Mouse (Mus musculus) hindbrain, embryonic 14.5 days (tissue): ENCODE results near the gene Agbl5. TPM values are rescaled to one million over a fixed set of nuclear protein-coding genes. Genes with fewer than 3 reads are reported as not detected.
A peak's percentile ranks its signal among the peaks of the same experiment; 100 is the strongest.

ENCODE experiments used
- ATAC-seq: fragments of 200-750 bp; cut with Nextera tagmentation; 2 replicates; pipeline ENCODE4 v1.8.0; 2017; ENCODE audit warnings: moderate number of reproducible peaks, mild to moderate bottlenecking, moderate TSS enrichment, moderate library complexity; ENCODE audit not compliant: low FRiP score
- DNase-seq: peaks from one replicate; pipeline ENCODE4 v3.0.0-alpha.2; 2015; ENCODE audit warnings: low spot score
- H3K27ac ChIP-seq: fragments of 300-500 bp; sonication (generic); 2 replicates; pipeline ENCODE4 v1.5.1; 2014; ENCODE audit warnings: mild to moderate bottlenecking, moderate library complexity
- H3K27me3 ChIP-seq: fragments of 300-500 bp; sonication (generic); 2 replicates; pipeline ENCODE4 v1.6.1; 2014; ENCODE audit warnings: mild to moderate bottlenecking, low read length, mixed read lengths; ENCODE audit not compliant: control insufficient read depth, insufficient read depth
- H3K36me3 ChIP-seq: fragments of 300-500 bp; sonication (generic); replicated peaks from 2 replicates; pipeline ENCODE4 v1.6.1; 2014; ENCODE audit not compliant: control insufficient read depth, insufficient read depth
- H3K4me1 ChIP-seq: fragments of 300-500 bp; sonication (generic); replicated peaks from 2 replicates; pipeline ENCODE4 v1.6.1; 2014; ENCODE audit warnings: antibody characterized with exemption, low read length, mixed read lengths; ENCODE audit not compliant: control insufficient read depth, insufficient read depth
- H3K4me2 ChIP-seq: fragments of 300-500 bp; sonication (generic); replicated peaks from 2 replicates; pipeline ENCODE4 v1.6.1; 2014; ENCODE audit warnings: mild to moderate bottlenecking, moderate library complexity
- H3K4me3 ChIP-seq: fragments of 300-500 bp; sonication (generic); replicated peaks from 2 replicates; pipeline ENCODE4 v1.5.1; 2014; ENCODE audit warnings: mild to moderate bottlenecking, low read length
- H3K9ac ChIP-seq: fragments of 300-500 bp; sonication (generic); 2 replicates; pipeline ENCODE4 v1.6.1; 2014
- H3K9me3 ChIP-seq: fragments of 300-500 bp; sonication (generic); 2 replicates; pipeline ENCODE4 v1.6.1; 2016; ENCODE audit warnings: low read length; ENCODE audit not compliant: control insufficient read depth
- WGBS: fragments of 180-500 bp; shearing (Covaris S2); extraction: QIAGEN DNeasy Blood & Tissue Kit; methylation state at CpG from one replicate; pipeline ENCODE4 v1.1.7; 2014; 5-methylcytosine and 5-hydroxymethylcytosine counted together
- polyA plus RNA-seq: library from polyadenylated mRNA; unstranded; fragments of >200 nt; fragmentation: Nextera tagmentation; extraction: Ambion mirVana; gene quantifications from 2 replicates; pipeline ENCODE4 v1.2.1, GENCODE M21; 2014

The Agbl5 gene
- polyA plus RNA-seq, 1 experiment from 2014 or later = 28.6 TPM

GRCm38 (mm10) chr5:30950922-30951321 lies 62.4 kb downstream of the Agbl5 start:
- ATAC-seq (no peak), DNase-seq (no peak)
- Histone ChIP-seq H3K9me3 (no peaks in the 10 kb centered on the region), H3K4me2 (peak overlapping the region; percentile 93; the same call in 1 of the 2 replicates), H3K36me3 (peaks cover 44% of the 10 kb centered on the region), H3K9ac (no peak overlapping the region), H3K4me3 (no peak overlapping the region), H3K27ac (no peak overlapping the region), H3K4me1 (peaks cover 10% of the 10 kb centered on the region), H3K27me3 (no peaks in the 10 kb centered on the region)
- 91% methylated on average over 2 of the region's 2 CpGs for WGBS

- ATAC-seq (no peak), DNase-seq (no peak)
- Histone ChIP-seq H3K4me3 (no peak overlapping the region), H3K27ac (no peak overlapping the region), H3K36me3 (peaks cover 46% of the 10 kb centered on the region), H3K27me3 (no peaks in the 10 kb centered on the region), H3K4me2 (no peak overlapping the region), H3K4me1 (peaks cover 10% of the 10 kb centered on the region), H3K9me3 (no peaks in the 10 kb centered on the region), H3K9ac (no peak overlapping the region)
- WGBS = 86% methylated on average over 6 of the region's 6 CpGs
Measured at GRCm38 (mm10) chr5:30951706-30952105, 63.2 kb downstream of the Agbl5 start.

DNA sequence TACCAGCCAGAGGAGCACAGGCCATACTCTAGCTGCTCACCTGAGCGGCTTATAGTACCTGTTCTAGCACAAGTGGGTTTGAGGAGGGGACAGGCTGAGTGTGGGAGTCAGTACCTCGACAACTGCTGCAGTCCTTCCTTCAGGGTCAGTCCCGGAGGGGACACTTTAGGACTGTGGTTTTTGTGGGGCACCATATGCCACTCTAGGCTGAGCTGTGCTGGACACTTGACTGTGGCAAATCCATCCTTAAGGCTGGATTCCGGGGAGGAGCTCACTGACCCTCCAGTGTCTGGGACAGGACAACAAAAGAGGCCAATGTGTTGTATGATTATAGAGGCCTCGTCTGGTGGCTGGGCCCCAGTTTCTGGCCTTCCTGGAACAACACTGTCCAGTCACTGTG lies 64.1 kb downstream of the Agbl5 start:
- 90% methylated on average over 5 of the region's 5 CpGs for WGBS
- no peak for DNase-seq

DNA sequence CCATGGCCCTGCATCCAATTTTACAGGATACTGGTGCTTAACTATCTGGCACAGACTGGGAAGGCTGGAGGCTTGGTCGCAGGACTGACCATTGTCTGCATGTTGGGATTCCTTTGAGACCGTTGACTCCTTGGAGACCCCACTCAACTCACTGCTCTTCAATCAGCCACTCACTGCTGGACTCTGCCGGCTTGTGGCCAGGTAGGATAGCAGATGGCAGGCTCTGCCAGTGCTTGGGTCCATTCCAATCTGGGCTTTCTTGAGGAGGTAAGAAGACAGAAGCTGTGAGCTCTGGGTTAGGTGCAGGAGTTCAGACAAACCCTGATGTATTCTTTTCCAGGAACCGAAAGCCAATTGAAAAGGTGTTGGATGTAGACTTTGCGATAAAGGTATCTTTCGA lies 65.6 kb downstream of the Agbl5 start:
- Histone ChIP-seq H3K4me3 (no peak overlapping the region), H3K4me2 (no peak overlapping the region), H3K27me3 (no peaks in the 10 kb centered on the region), H3K9me3 (no peaks in the 10 kb centered on the region), H3K4me1 (peaks cover 28% of the 10 kb centered on the region), H3K9ac (no peak overlapping the region), H3K27ac (no peak overlapping the region), H3K36me3 (peaks cover 64% of the 10 kb centered on the region)
- DNase-seq = no peak
- WGBS = 94% methylated on average over 6 of the region's 6 CpGs
- no peak for ATAC-seq

More for the DNA sequence above, 64.1 kb downstream of the Agbl5 start:
- Histone ChIP-seq H3K9me3 (no peaks in the 10 kb centered on the region), H3K9ac (no peak overlapping the region), H3K4me1 (peaks cover 13% of the 10 kb centered on the region), H3K4me3 (no peak overlapping the region), H3K36me3 (peaks cover 50% of the 10 kb centered on the region), H3K4me2 (no peak overlapping the region), H3K27me3 (no peaks in the 10 kb centered on the region), H3K27ac (no peak overlapping the region)
- no peak for ATAC-seq

DNA sequence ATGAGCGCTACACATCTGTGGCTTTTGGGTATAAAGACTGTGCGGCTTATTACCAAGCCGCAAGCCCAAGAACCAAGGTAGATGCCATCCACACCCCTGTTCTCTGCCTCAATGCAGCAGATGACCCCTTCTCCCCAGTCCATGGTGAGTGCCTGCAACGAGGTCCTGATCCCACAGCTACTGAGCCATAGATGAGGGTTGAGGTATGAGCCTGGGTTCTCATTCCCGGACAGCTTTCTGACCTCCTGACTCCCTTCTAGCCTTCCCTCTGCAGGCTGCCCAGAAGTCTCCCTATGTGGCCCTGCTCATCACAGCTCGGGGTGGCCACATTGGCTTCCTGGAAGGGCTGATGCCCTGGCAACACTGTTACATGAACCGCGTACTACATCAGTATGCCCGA lies 66.1 kb downstream of the Agbl5 start:
- Histone ChIP-seq H3K4me2 (no peak overlapping the region), H3K27ac (no peak overlapping the region), H3K4me1 (peaks cover 32% of the 10 kb centered on the region), H3K36me3 (peaks cover 64% of the 10 kb centered on the region), H3K9ac (no peak overlapping the region), H3K27me3 (no peaks in the 10 kb centered on the region), H3K4me3 (no peak overlapping the region), H3K9me3 (no peaks in the 10 kb centered on the region)
- ATAC-seq = no peak
- no peak for DNase-seq
- 95% methylated on average over 9 of the region's 9 CpGs for WGBS

GRCm38 (mm10) chr5:30955751-30956150 lies 67.3 kb downstream of the Agbl5 start:
- ATAC-seq = no peak
- Histone ChIP-seq H3K4me2 (no peak overlapping the region), H3K36me3 (peaks cover 64% of the 10 kb centered on the region), H3K27me3 (no peaks in the 10 kb centered on the region), H3K4me1 (peaks cover 24% of the 10 kb centered on the region), H3K27ac (no peak overlapping the region), H3K4me3 (no peak overlapping the region), H3K9ac (no peak overlapping the region), H3K9me3 (no peaks in the 10 kb centered on the region)
- WGBS = 94% methylated on average over 6 of the region's 6 CpGs
- DNase-seq = no peak

Other genes with a start within 250 kb of the Agbl5 start
- 33.3 and 41.0 TPM in 2 replicates for gene Slc35f6, start 240.8 kb upstream of the Agbl5 start, polyA plus RNA-seq
- gene Cenpa, start 221.9 kb upstream of the Agbl5 start, polyA plus RNA-seq = 41.0 and 45.0 TPM in 2 replicates
- 202 and 220 TPM in 2 replicates for gene Dpysl5, start 177.1 kb upstream of the Agbl5 start, polyA plus RNA-seq
- 124 and 139 TPM in 2 replicates for gene Mapre3, start 74.1 kb upstream of the Agbl5 start, polyA plus RNA-seq
- 49.6 and 50.1 TPM in 2 replicates for gene Tmem214, start 20.7 kb upstream of the Agbl5 start, polyA plus RNA-seq
- gene Ost4, start 19.1 kb downstream of the Agbl5 start, polyA plus RNA-seq = 228 and 259 TPM in 2 replicates
- gene Emilin1, start 24.7 kb downstream of the Agbl5 start, polyA plus RNA-seq = 14.1 and 17.1 TPM in 2 replicates
- 9.0 and 11.2 TPM in 2 replicates for gene Khk, start 32.7 kb downstream of the Agbl5 start, polyA plus RNA-seq
- gene Cgref1, start 56.9 kb downstream of the Agbl5 start, polyA plus RNA-seq = 62.4 and 71.4 TPM in 2 replicates
- 71.3 and 78.6 TPM in 2 replicates for gene Preb, start 71.7 kb downstream of the Agbl5 start, polyA plus RNA-seq
- gene Tcf23, start 80.0 kb downstream of the Agbl5 start, polyA plus RNA-seq = 0.04 TPM in 1 of 2 replicates, not detected in the other
- gene Atraid, start 159.6 kb downstream of the Agbl5 start, polyA plus RNA-seq = 175 and 198 TPM in 2 replicates
- 20.5 and 24.5 TPM in 2 replicates for gene Slc5a6, start 160.2 kb downstream of the Agbl5 start, polyA plus RNA-seq
- gene Cad, start 166.1 kb downstream of the Agbl5 start, polyA plus RNA-seq = 13.7 and 15.4 TPM in 2 replicates
- gene Dnajc5g, start 217.6 kb downstream of the Agbl5 start, polyA plus RNA-seq = not detected in 2 replicates
- gene Slc30a3, start 219.5 kb downstream of the Agbl5 start, polyA plus RNA-seq = 34.8 and 35.7 TPM in 2 replicates
- not detected in 2 replicates for gene Trim54, start 228.0 kb downstream of the Agbl5 start, polyA plus RNA-seq